Mouse (Mus musculus) intestine, postnatal 0 days (tissue): ENCODE results near the gene Gabrb2. TPM values are rescaled to one million over a fixed set of nuclear protein-coding genes. Genes with fewer than 3 reads are reported as not detected.

Experiments
- ATAC-seq: fragments of 200-750 bp; cut with Nextera tagmentation; 2 replicates; pipeline ENCODE4 v1.8.0; 2017; ENCODE audit warnings: mild to moderate bottlenecking, moderate TSS enrichment, moderate library complexity
- H3K27ac ChIP-seq: fragments of 300-500 bp; sonication (generic); 2 replicates; pipeline ENCODE4 v1.5.1; 2014; ENCODE audit warnings: mild to moderate bottlenecking, low read depth, low read length, moderate library complexity
- H3K27me3 ChIP-seq: fragments of 300-500 bp; sonication (generic); replicated peaks from 2 replicates; pipeline ENCODE4 v1.6.1; 2014; ENCODE audit warnings: low read length, mixed read lengths; ENCODE audit not compliant: control insufficient read depth, insufficient read depth
- H3K36me3 ChIP-seq: fragments of 300-500 bp; sonication (generic); 2 replicates; pipeline ENCODE4 v1.6.1; 2014; ENCODE audit warnings: mild to moderate bottlenecking, moderate library complexity; ENCODE audit not compliant: control insufficient read depth, insufficient read depth
- H3K4me1 ChIP-seq: fragments of 300-500 bp; sonication (generic); replicated peaks from 2 replicates; pipeline ENCODE4 v1.6.1; 2014; ENCODE audit warnings: antibody characterized with exemption, low read length, mixed read lengths; ENCODE audit not compliant: control insufficient read depth, insufficient read depth
- H3K4me2 ChIP-seq: fragments of 300-500 bp; sonication (generic); replicated peaks from 2 replicates; pipeline ENCODE4 v1.6.1; 2014; ENCODE audit warnings: low read depth, mild to moderate bottlenecking, moderate library complexity
- H3K4me3 ChIP-seq: fragments of 300-500 bp; sonication (generic); 2 replicates; pipeline ENCODE4 v1.5.1; 2014; ENCODE audit warnings: low read depth, low read length
- H3K9ac ChIP-seq: fragments of 300-500 bp; sonication (generic); 2 replicates; pipeline ENCODE4 v1.6.1; 2014; ENCODE audit warnings: mild to moderate bottlenecking, low read depth, low read length
- H3K9me3 ChIP-seq: fragments of 300-500 bp; sonication (generic); 2 replicates; pipeline ENCODE4 v1.6.1; 2016; ENCODE audit warnings: mixed run types; ENCODE audit not compliant: control insufficient read depth
- CTCF ChIP-seq: sonication (generic); IDR thresholded peaks from 2 replicates; pipeline ENCODE4 v1.5.1; 2016; ENCODE audit warnings: low read depth, mild to moderate bottlenecking, control low read depth, antibody characterized with exemption, moderate library complexity
- WGBS: fragments of 180-500 bp; shearing (Covaris S2); extraction: QIAGEN DNeasy Blood & Tissue Kit; methylation state at CpG from one replicate; pipeline ENCODE4 v1.1.7; 2014; 5-methylcytosine and 5-hydroxymethylcytosine counted together
- polyA plus RNA-seq: library from polyadenylated mRNA; unstranded; fragments of >200 nt; fragmentation: Nextera tagmentation; extraction: Ambion mirVana; gene quantifications from 2 replicates; pipeline ENCODE4 v1.2.1, GENCODE M21; 2015

Gabrb2 gene
- polyA plus RNA-seq, 1 experiment from 2014 or later = 0.29 TPM

DNA sequence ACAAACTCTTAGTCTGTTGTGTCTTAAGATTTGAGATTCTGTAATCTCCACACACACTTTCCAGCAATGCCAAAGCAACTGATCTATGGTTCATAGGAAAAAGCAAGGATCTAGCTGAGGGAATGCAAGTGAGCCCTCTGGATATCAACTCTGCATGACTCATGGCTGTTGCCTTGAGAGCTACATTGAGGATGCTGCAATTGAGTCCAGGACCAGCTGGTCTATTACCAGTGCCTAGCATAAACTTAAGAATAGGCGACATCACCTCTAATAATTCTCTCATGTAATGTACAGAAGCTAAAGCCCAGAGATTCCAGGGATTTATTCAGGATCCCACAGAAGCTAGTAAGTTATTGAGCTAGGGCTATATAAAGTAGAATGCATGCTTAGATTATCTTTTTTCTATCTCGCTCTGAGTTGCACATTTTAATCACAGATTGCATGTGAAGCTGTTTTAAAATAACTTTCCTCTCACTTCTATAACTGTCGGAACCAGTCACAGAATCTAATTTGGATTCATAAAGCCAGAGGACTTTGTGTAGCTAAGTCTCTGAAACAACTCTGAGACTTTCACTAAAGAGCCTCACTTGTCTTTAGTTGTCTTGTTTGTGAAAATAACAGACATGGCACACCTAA lies 189.7 kb downstream of the Gabrb2 start:
- WGBS = 84% methylated on average over 3 of the region's 3 CpGs

DNA sequence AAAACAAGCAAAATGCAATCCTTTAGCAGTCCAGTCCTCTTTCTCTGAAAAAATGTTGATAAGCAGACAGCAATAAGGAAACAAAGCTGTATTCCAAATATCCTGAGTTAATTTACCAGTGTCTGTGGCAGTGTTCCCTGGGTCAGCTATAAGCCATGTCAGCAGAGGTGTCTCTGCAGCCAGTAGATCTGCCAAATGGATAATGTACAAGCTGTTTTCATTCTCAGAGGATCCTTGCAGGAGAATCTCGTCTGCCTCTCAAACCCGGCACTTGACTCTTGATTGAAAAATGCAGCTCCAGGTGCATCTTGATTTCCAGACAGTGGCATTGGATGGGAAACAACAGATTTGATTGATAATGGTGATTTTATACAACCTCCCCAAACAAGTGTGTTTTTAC lies 198.6 kb downstream of the Gabrb2 start:
- Histone ChIP-seq H3K4me3 (no peak overlapping the region), H3K27ac (no peak overlapping the region), H3K9me3 (no peaks in the 10 kb centered on the region), H3K4me2 (no peak overlapping the region), H3K36me3 (no peaks in the 10 kb centered on the region), H3K27me3 (no peaks in the 10 kb centered on the region), H3K4me1 (no peaks in the 10 kb centered on the region), H3K9ac (no peak overlapping the region)
- ATAC-seq = no peak
- 74% methylated on average over 2 of the region's 2 CpGs for WGBS
- TF ChIP-seq CTCF = no peak

More for the DNA sequence above, 189.7 kb downstream of the Gabrb2 start:
- Histone ChIP-seq H3K4me1 (no peaks in the 10 kb centered on the region), H3K36me3 (no peaks in the 10 kb centered on the region), H3K9ac (no peak overlapping the region), H3K27ac (no peak overlapping the region), H3K4me3 (no peak overlapping the region), H3K4me2 (no peak overlapping the region), H3K9me3 (no peaks in the 10 kb centered on the region), H3K27me3 (no peaks in the 10 kb centered on the region)
- no peak for ATAC-seq
- TF ChIP-seq CTCF = no peak

DNA sequence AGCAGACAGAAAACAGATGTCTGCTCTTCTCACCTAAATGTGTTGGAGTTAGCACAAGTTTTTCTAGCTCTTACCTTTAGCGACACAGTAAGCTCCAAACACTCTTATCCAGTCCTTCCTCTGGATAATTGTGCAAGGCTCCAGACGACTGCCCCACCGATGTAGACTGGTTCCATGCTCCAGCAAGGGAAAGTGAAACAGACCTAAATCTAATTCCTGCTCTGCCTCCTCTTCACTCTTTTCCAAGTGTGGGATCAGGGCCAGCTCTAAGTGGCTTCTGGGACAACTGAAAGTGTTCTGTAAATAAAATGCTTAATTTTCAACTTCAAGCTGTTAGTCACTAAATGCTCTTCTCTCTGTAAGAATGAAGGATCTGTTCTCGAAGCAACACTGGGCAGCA lies 201.6 kb downstream of the Gabrb2 start:
- WGBS = 66% methylated on average over 4 of the region's 4 CpGs
- no peak for TF ChIP-seq CTCF
- no peak overlapping the region for H3K9ac ChIP-seq
- no peak overlapping the region for H3K4me2 ChIP-seq
- no peaks in the 10 kb centered on the region for H3K4me1 ChIP-seq
- H3K27ac ChIP-seq = no peak overlapping the region
- H3K27me3 ChIP-seq = no peaks in the 10 kb centered on the region
- no peaks in the 10 kb centered on the region for H3K36me3 ChIP-seq
- H3K9me3 ChIP-seq = no peaks in the 10 kb centered on the region
- ATAC-seq = no peak
- no peak overlapping the region for H3K4me3 ChIP-seq

DNA sequence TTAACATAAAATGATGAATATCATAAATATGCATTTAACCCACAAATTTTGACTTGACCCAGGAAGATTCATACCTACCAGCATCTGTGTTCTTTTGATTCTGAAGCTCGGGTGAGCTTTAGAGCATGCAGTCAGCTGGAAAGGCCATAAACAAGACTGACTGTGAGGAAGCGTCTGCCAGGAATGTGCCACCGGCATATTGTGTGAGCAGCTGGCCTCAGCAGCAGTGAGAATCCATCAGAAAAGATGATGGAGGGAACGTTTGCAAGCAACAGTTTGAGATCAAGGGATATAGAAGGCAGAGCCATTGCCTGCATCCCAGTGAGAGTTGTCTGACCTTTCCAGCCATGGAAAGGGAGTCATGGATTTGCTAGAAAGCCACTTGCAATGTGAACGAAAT lies 230.6 kb downstream of the Gabrb2 start:
- H3K27me3 ChIP-seq = no peaks in the 10 kb centered on the region
- no peak for TF ChIP-seq CTCF
- no peaks in the 10 kb centered on the region for H3K4me1 ChIP-seq
- no peaks in the 10 kb centered on the region for H3K36me3 ChIP-seq
- H3K27ac ChIP-seq = no peak overlapping the region
- H3K9me3 ChIP-seq = no peaks in the 10 kb centered on the region
- WGBS = 54% methylated on average over 5 of the region's 5 CpGs
- ATAC-seq = no peak
- no peak overlapping the region for H3K4me3 ChIP-seq
- no peak overlapping the region for H3K4me2 ChIP-seq
- H3K9ac ChIP-seq = no peak overlapping the region

DNA sequence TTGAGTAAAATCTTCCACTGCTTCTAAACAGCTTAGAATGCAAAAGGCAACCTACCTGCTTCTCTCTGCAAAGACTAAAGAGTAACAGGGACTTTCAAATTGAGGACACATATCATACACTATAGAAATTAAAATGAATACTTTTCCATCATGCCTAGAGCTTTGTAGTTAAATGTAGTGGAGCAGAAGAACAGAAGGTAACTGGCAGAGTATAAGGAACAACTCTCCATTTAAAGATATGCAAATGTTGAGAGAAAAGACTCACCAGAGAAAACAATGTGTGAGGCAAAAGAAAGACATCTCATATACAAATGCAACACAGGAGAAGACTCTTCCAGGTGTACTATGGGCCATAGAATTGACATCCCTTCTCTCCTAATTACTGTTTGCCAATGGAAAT lies 232.0 kb downstream of the Gabrb2 start:
- Histone ChIP-seq H3K36me3 (no peaks in the 10 kb centered on the region), H3K27ac (no peak overlapping the region), H3K9ac (no peak overlapping the region), H3K27me3 (no peaks in the 10 kb centered on the region), H3K4me1 (no peaks in the 10 kb centered on the region), H3K9me3 (no peaks in the 10 kb centered on the region), H3K4me3 (no peak overlapping the region), H3K4me2 (no peak overlapping the region)
- ATAC-seq = no peak
- no peak for TF ChIP-seq CTCF

DNA sequence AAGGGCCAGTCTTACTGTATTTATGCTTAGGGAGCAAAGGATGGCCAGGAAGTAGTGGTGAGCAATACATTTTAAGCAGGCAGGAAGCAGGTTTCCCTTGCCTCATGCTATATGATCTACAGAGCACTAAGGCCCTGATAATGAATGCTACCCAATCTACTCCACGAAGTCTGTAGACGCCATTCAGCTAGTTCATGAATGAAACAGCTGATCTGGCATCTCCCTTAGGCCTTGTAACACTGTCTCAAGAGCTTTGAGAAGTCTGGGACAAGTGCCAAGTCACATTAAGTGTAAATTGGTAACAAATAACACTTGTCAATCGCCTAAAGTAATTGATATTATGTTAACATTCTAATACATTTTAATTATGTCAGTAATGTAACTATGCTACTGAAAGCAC lies 234.6 kb downstream of the Gabrb2 start:
- H3K4me2 ChIP-seq = no peak overlapping the region
- no peaks in the 10 kb centered on the region for H3K27me3 ChIP-seq
- H3K4me3 ChIP-seq = no peak overlapping the region
- H3K36me3 ChIP-seq = no peaks in the 10 kb centered on the region
- no peak overlapping the region for H3K27ac ChIP-seq
- no peaks in the 10 kb centered on the region for H3K4me1 ChIP-seq
- ATAC-seq = no peak
- no peak for TF ChIP-seq CTCF
- WGBS = 67% methylated on average over 3 of the region's 3 CpGs
- no peak overlapping the region for H3K9ac ChIP-seq
- H3K9me3 ChIP-seq = no peaks in the 10 kb centered on the region

DNA sequence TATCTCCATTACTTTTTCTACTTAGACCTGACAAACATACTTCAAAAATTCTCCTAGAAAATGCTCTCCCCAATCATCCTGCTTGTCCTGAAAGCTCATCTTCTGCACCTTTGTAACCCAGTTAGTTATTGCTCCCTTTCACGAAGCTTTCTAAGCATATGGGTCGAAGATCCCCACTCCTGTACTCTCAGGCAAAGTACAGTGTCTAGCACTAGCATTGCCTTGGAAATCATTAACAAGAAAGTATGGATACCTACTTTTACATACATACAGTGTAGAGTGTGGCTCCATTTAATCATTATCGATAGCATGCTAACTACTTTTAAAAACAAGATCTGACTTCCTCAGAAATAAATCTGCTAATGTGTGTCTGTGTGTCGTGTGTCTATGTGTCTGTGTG lies 249.1 kb downstream of the Gabrb2 start:
- no peak for ATAC-seq
- Histone ChIP-seq H3K4me3 (no peak overlapping the region), H3K4me2 (no peak overlapping the region), H3K36me3 (no peaks in the 10 kb centered on the region), H3K9me3 (no peaks in the 10 kb centered on the region), H3K4me1 (no peaks in the 10 kb centered on the region), H3K27me3 (no peaks in the 10 kb centered on the region), H3K27ac (no peak overlapping the region), H3K9ac (no peak overlapping the region)
- 86% methylated on average over 4 of the region's 4 CpGs for WGBS
- no peak for TF ChIP-seq CTCF

Other genes starting within 250 kb of the Gabrb2 start
- gene Gabra1, start 236.8 kb upstream of the Gabrb2 start, polyA plus RNA-seq = 1.2 and 1.4 TPM in 2 replicates
- gene Gabra6, start 98.7 kb upstream of the Gabrb2 start, polyA plus RNA-seq = not detected in 2 replicates